Mouse (Mus musculus) effector memory CD4-positive, alpha-beta T cell, adult 5 months (primary cell): ENCODE data around the gene Tgfb3. TPM values are rescaled to one million over a fixed set of nuclear protein-coding genes. Genes with fewer than 3 reads are reported as not detected.

ENCODE experiments used
- polyA plus RNA-seq: library from polyadenylated mRNA; unstranded; fragments of 100-300 nt; shearing (Covaris generic); gene quantifications from one replicate; pipeline ENCODE4 v1.2.1, GENCODE M21; 2017

Tgfb3 gene
- 3.4 TPM for polyA plus RNA-seq

GRCm38 (mm10) chr12:86078553-86079201, at the start of gene Tgfb3:
Gene Tgfb3, minus strand, starts transcription at chr12:86079041.

DNA sequence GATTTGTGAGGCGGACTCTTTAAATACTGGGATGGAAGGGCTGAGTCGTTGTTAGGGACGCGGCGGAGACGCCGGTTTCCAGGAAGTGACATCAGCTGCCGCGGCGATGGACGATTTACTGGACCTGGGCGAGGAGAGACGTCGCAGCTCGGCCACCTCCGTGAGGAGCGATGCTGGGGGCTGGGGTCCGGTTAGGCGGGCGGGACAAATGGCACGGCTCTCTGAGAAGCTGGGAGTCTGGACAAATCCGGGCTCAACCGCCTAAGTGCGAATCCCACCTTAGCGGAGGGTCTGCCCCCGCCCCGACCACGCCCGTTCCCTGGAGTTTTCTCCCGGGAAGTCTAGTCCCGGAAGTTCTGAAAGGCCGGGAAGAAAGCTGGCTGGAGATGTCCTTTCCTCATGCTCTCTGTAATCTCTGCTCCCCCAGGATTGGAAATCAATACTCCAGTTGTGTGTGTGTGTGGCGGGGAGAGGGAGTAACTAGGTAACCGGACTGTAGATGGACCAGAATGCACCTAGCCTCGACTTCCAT, 3.7 kb upstream of the Tgfb3 start, which contains the start of gene Ift43:
Gene Ift43, plus strand, starts transcription at position 61 of the 532 bp plus-strand sequence.

Other genes starting within 250 kb of the Tgfb3 start
- 1.4 TPM for gene Ift43, start 3.5 kb upstream of the Tgfb3 start, polyA plus RNA-seq
- gene Gpatch2l, start 162.8 kb upstream of the Tgfb3 start, polyA plus RNA-seq = 31.7 TPM